Mouse (Mus musculus) T-helper 17 cell (primary cell): ENCODE measurements around the gene Atm.

Experiments
- in situ Hi-C, 2 experiments: fragments of 300-600 bp; cut with MboI, MseI; formaldehyde crosslinking; loops; 1 replicate in 1 of 2; 2 replicates in 1 of 2; pipeline ENCODE4 v1.15.1; 2025; ENCODE audit warnings: high pct_unique_total_duplicates in 2 of 2

Gene Atm

GRCm38 (mm10) chr9:53536558-53537320 is at the start of gene Atm, which contains the start of gene Npat:
Atm (minus strand) TSS chr9:53536740.
Npat (plus strand) TSS chr9:53537047.
- in situ Hi-C loops, result loop anchor here (10.0 to 25.0 kb wide), 2 partner anchors 282 to 1376 kb away; partner anchors contain the start of gene Hykk (in 1 of the 2)

GRCm38 (mm10) chr9:53581870-53582269 is 45.3 kb upstream of the Atm start:
- in situ Hi-C loops, result no loop called here

- in situ Hi-C loops, result no loop called here
Observed at GRCm38 (mm10) chr9:53575721-53576120, 39.2 kb upstream of the Atm start.

- in situ Hi-C loops, result no loop called here
Observed at GRCm38 (mm10) chr9:53572516-53573307, 36.2 kb upstream of the Atm start.

GRCm38 (mm10) chr9:53570662-53571061 is 34.1 kb upstream of the Atm start:
- in situ Hi-C loops, result no loop called here

- in situ Hi-C loops, result loop anchor here (10.0 to 25.0 kb wide), 2 partner anchors 283 to 1375 kb away; partner anchors contain the start of gene Hykk (in 1 of the 2)
Observed at GRCm38 (mm10) chr9:53537336-53537965, 911 bp upstream of the Atm start.

GRCm38 (mm10) chr9:53535416-53536320 is 872 bp downstream of the Atm start:
- in situ Hi-C loops, result loop anchor here (10.0 to 25.0 kb wide), 2 partner anchors 281 to 1377 kb away; partner anchors contain the start of gene Hykk (in 1 of the 2)

GRCm38 (mm10) chr9:53517373-53518009 is 19.0 kb downstream of the Atm start:
- in situ Hi-C loops, result no loop called here

- in situ Hi-C loops, result no loop called here
Observed at GRCm38 (mm10) chr9:53514091-53514490, 22.4 kb downstream of the Atm start.

- in situ Hi-C loops, result no loop called here
Observed at GRCm38 (mm10) chr9:53508053-53508452, 28.5 kb downstream of the Atm start.

GRCm38 (mm10) chr9:53485886-53486285 is 50.7 kb downstream of the Atm start:
- in situ Hi-C loops, result no loop called here

- in situ Hi-C loops, result no loop called here
Observed at GRCm38 (mm10) chr9:53472806-53473518, 63.6 kb downstream of the Atm start.

- in situ Hi-C loops, result no loop called here
Observed at GRCm38 (mm10) chr9:53452038-53452437, 84.5 kb downstream of the Atm start.

GRCm38 (mm10) chr9:53450609-53451008 is 85.9 kb downstream of the Atm start:
- in situ Hi-C loops, result no loop called here

- in situ Hi-C loops, result no loop called here
Observed at GRCm38 (mm10) chr9:53435830-53436570, 100.5 kb downstream of the Atm start.

- in situ Hi-C loops, result no loop called here
Observed at GRCm38 (mm10) chr9:53427638-53428037, 108.9 kb downstream of the Atm start.

GRCm38 (mm10) chr9:53426726-53427125 is 109.8 kb downstream of the Atm start:
- in situ Hi-C loops, result no loop called here

- in situ Hi-C loops, result no loop called here
Observed at GRCm38 (mm10) chr9:53422133-53422896, 114.2 kb downstream of the Atm start.
